8 mouse cellular contexts compared by ENCODE assay signal in the genomic region with DNA sequence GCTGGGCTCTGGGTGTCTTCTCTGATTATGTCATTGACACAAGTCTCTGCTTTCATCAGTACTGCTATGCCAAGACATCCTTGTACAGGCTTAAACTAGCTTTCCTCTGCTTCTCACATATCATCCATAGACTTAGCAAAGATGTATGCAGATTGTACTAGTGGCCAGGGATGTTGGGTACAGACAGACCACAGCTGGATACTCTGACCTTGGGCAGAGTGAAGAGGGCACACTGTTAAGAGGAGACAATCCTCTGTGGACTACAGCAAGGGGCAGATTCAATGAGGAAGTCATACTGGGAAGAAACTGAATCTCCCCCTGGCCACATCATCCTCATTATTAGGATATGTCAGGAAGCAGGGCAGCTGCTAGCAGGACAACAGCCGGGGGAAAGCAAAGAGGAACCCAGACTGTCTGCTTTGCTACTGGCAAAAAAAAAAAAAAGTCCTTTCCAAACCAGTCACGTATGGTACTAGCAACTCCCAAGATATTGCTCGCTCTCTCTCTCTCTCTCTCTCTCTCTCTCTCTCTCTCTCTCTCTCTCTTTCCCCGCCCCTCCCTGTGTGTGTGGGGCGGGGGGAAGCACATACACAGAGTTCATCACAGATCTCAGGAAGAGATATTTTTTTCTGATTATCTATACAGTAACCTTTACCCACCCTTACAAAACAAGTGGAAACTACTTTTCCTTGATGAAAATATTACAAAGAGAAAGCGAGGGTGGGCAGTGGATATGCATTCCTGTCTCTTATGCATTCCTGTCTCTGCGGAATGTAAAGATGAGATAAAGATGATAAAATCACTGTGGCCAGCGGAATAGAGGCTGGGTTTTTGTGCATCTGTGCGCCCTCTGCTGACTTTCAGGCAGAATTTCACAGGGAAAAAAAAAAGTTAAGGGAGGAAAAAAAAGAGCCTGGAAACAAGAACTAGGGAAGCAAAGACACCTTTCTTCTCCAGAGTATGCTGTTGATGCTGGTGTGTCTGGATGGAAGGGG. TPM values are rescaled to one million over a fixed set of nuclear protein-coding genes. Genes with fewer than 3 reads are reported as not detected.
A peak's percentile ranks its signal among the peaks of the same experiment; 100 is the strongest.
DNase-seq lines count a peak whose midpoint lies in the region; ATAC-seq and TF ChIP-seq lines count a peak whose summit lies in the region.

No protein-coding gene starts in this region.

- H3K27me3 ChIP-seq in liver, adult 2 months (ENCODE audit: control insufficient read depth, insufficient read depth, low read length) = no peaks in the 10 kb centered on the region
- H3K27me3 ChIP-seq in forebrain, embryonic 15.5 days = no peaks in the 10 kb centered on the region
- H3K27me3 ChIP-seq in neural tube, embryonic 14.5 days (ENCODE audit: control insufficient read depth, insufficient read depth, low read length) = no peaks in the 10 kb centered on the region

- no peaks in the 10 kb centered on the region for H3K4me1 ChIP-seq in liver, adult 2 months (ENCODE audit: control insufficient read depth, insufficient read depth, low read length)
- H3K4me1 ChIP-seq in forebrain, embryonic 15.5 days = peaks cover 6% of the 10 kb centered on the region
- H3K4me1 ChIP-seq in neural tube, embryonic 14.5 days (ENCODE audit: control insufficient read depth, insufficient read depth, low read length) = no peaks in the 10 kb centered on the region

- H3K27ac ChIP-seq in liver, adult 2 months (replicated peaks; ENCODE audit: insufficient read depth, low read depth, low read length) = no peak overlapping the region
- H3K27ac ChIP-seq in forebrain, embryonic 15.5 days (replicated peaks) = no peak overlapping the region
- no peak overlapping the region for H3K27ac ChIP-seq in neural tube, embryonic 14.5 days (ENCODE audit: low read depth, low read length)

- no peaks in the 10 kb centered on the region for H3K36me3 ChIP-seq in liver, adult 2 months (ENCODE audit: control insufficient read depth, insufficient read depth, low read length)
- no peaks in the 10 kb centered on the region for H3K36me3 ChIP-seq in forebrain, embryonic 15.5 days
- no peaks in the 10 kb centered on the region for H3K36me3 ChIP-seq in neural tube, embryonic 14.5 days (ENCODE audit: control insufficient read depth, insufficient read depth, low read length)

- H3K9ac ChIP-seq in liver, adult 2 months (ENCODE audit: low read depth, low read length) = no peak overlapping the region
- no peak overlapping the region for H3K9ac ChIP-seq in forebrain, embryonic 15.5 days (replicated peaks)
- no peak overlapping the region for H3K9ac ChIP-seq in neural tube, embryonic 14.5 days (replicated peaks; ENCODE audit: low read depth, low read length)

- WGBS in liver, adult 2 months = 12% methylated on average over 7 of the region's 9 CpGs
- 16% methylated on average over 8 of the region's 9 CpGs for WGBS in forebrain, embryonic 15.5 days
- WGBS in neural tube, embryonic 14.5 days = 25% methylated on average over 9 of the region's 9 CpGs

- 0 out of 2 replicates have a peak overlapping the region, but pooled peaks have one; percentile 15 for H3K4me2 ChIP-seq in forebrain, embryonic 15.5 days (replicated peaks)
- H3K4me2 ChIP-seq in neural tube, embryonic 14.5 days (ENCODE audit: low read depth, low read length) = peak overlapping the region; percentile 28; the same call in 1 of the 2 replicates

- peak; percentile 27; the same call in 1 of the 2 replicates for TF ChIP-seq CTCF in liver, adult 2 months (IDR thresholded peaks at IDR 0.05; ENCODE audit: low read depth, low read length)

- TF ChIP-seq POLR2A in liver, adult 2 months (IDR thresholded peaks at IDR 0.05; ENCODE audit: extremely low read depth, insufficient read depth, low read length) = no peak

- H3K79me2 ChIP-seq in liver, adult 2 months (ENCODE audit: control insufficient read depth, insufficient read depth, low read length) = no peaks in the 10 kb centered on the region

- peak; percentile 11 to 22 for DNase-seq in cerebellum, postnatal 14 days
- DNase-seq in cerebellum, postnatal 4 days (ENCODE audit: low spot score in 2 of 2) = no peak
- no peak for DNase-seq in liver, adult 2 months (ENCODE audit: extremely low read depth, low read depth, low spot score)
- DNase-seq in liver = no peak
- DNase-seq in spleen, adult 12 weeks (ENCODE audit: low spot score) = no peak

- H3K4me3 ChIP-seq in liver, adult 2 months (ENCODE audit: insufficient read depth, low read depth, low read length) = no peak overlapping the region
- H3K4me3 ChIP-seq in forebrain, embryonic 15.5 days = no peak overlapping the region
- no peak overlapping the region for H3K4me3 ChIP-seq in neural tube, embryonic 14.5 days (ENCODE audit: low read depth, low read length)

- H3K9me3 ChIP-seq in forebrain, embryonic 15.5 days = no peaks in the 10 kb centered on the region
- no peaks in the 10 kb centered on the region for H3K9me3 ChIP-seq in neural tube, embryonic 14.5 days (ENCODE audit: control insufficient read depth, low read length)

- ATAC-seq in forebrain, embryonic 15.5 days (replicated peaks) = 0 out of 2 replicates have a peak, but pooled peaks have one; percentile 21
- ATAC-seq in neural tube, embryonic 14.5 days (ENCODE audit: low read depth) = peak; percentile 54; the same call in 1 of the 2 replicates
- ATAC-seq in erythroblast, adult 5-6 weeks (replicated peaks; ENCODE audit: low FRiP score, poor library complexity, severe bottlenecking) = no peak

RNA-seq across cellular contexts. Expression of gene Pcdh19, which starts 31.2 kb away (rescaled TPM):
- total RNA-seq in liver, adult 2 months (2014; rRNA removed) = under 0.01 TPM in 2 replicates
- not detected in 2 replicates for polyA plus RNA-seq in liver, adult 2 months (2012; rRNA removed)
- 14.3 and 14.9 TPM in 2 replicates for polyA plus RNA-seq in forebrain, embryonic 15.5 days (2015; fragmentation: Nextera tagmentation; extraction: Ambion mirVana)
- 17.4 and 18.5 TPM in 2 replicates for polyA plus RNA-seq in neural tube, embryonic 14.5 days (2014; fragmentation: Nextera tagmentation; extraction: Ambion mirVana)
- total RNA-seq in erythroblast, adult 5-6 weeks (2015; ENCODE audit: low replicate concordance) = not detected in 2 replicates
- 0.28 TPM in 1 of 2 replicates, not detected in the other for total RNA-seq in erythroblast, adult 5-6 weeks (2017; ENCODE audit: low replicate concordance)

Comparison
In these comparisons a context has a peak if more than half of its experiments do, and no peak if none do; other contexts are left out.
1. DNase-seq: peak in cerebellum, postnatal 14 days (2 of 2); none in cerebellum, postnatal 4 days (0 of 2), liver, adult 2 months (single experiment), liver (single experiment) and spleen, adult 12 weeks (single experiment).
2. RNA of gene Pcdh19, which starts 31.2 kb away (polyA plus RNA-seq): 17.4 to 18.5 TPM in neural tube, embryonic 14.5 days and 14.3 to 14.9 TPM in forebrain, embryonic 15.5 days; not detected in liver, adult 2 months; every median in the first group is over 10 times any median in the second.